Mouse (Mus musculus) testis, postnatal 14 days (tissue): Measurements from ENCODE around the gene Cep131.
A peak's percentile ranks its signal among the peaks of the same experiment; 100 is the strongest.

Experiments
- DNase-seq: peaks from one replicate; pipeline ENCODE4 v3.0.0; 2021; ENCODE audit warnings: low spot score

Gene Cep131

DNA sequence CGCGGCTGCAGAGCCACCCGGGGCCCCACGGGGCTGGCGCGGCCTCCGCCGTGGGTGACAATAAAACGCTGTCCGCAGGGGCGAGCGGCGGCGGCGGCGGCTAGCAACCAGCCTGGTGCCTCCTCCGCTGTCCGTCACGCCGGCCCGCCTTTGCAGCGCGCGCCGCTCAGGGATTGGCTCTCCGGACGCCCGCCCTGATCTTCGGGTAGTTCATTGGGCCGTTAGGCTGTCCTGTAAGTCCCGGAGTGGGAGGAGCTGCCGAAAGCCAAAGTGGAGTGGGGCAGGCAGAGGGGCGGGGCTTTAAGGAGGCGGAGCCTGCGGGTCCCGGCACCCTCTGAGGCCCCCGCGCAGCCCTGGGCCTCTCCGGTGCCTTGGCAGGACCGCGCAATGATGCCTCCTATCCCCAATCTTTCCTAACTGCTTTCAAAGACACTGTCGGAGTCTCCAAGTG is at the start of gene Cep131:
TSS of gene Cep131 (minus strand) at position 126 of the 451 bp plus-strand sequence.
- DNase-seq = peak; percentile 98

DNA sequence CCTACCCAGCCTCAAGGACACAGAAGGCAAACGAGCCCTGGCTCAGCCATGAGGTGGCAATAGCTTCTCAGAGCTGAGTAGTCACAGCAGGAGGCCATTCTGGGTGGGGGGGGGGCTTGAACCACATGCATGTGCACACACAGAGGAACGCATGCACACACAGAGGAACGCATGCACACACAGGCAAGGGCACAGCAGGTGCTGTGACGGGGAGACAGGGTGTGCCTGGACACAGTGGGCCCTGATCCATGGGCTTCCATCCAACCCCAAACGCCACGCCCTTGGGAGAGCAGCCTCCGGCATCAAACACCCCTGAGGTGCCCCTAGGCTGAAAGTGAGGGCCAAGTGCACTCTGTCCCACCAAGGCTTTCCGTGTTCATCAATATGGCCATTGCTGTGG is 49.6 kb upstream of the Cep131 start:
- DNase-seq = no peak

DNA sequence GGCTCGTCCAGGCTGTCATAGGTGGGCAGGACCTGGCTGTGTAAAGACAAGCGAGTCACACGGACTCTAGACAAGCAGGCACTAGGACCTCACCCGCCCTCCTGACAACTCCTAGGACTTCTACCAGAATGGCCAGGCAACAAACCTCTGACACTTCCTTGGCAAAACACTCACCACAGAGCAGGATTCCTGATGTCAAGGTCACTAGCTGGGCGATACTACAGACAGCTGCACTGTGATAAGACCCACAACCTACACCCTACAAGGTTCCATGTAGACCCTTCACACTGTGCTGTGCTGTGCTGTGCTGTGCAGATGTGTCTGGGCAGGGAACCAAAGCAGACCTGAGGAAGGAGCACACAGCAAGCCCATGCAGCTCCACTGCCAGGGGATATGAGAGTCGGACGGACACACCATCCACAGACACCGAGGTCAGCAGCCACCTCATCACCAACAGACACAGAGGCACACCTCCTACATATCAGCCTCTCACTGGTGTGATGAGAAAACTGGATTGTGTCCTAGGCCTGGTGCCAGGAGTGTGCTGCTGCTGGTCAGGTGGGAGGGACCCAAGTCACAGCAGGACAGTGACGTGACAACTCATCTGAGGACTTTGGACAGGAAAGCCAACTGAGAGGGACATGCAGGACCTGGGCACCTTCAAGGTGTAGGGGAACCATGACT is 48.4 kb upstream of the Cep131 start:
- no peak for DNase-seq

DNA sequence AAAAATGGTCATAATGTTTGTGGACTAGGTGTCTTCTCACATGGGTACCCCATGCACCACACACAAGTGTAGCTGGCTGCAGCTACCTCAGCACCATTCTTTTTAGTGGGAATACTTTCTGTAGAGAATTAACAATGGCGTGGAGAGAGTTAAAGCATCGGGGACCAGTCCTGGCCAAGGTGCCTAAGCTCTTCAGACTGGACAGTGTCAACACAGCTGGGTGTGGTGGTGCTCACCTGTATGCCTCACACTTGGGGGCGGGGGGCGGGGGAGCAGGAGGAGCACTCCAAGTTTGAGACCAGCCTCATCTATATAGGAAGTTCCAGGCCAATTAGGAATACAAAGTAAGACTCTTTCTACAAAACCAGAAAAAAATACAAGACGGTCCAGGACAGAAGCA is 47.5 kb upstream of the Cep131 start:
- no peak for DNase-seq

DNA sequence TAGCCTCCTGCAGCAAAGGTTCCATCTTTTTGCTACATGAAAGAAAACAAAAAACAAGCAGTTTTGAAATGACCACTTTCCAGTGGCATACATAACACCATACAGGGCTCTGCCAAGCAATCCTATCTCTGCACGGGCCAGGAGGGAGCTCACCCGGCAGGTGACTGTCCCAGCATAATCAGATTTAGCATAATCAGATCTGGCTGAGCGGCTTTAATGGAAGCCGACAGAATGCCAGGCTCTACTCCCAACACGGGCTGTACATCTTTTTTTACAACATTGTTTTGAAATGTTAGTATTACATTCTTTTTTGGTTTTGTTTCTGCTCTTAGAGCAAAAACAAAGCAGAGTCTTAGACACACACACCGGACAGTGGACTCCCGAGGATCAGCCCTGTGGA is 42.7 kb upstream of the Cep131 start:
- DNase-seq = no peak

DNA sequence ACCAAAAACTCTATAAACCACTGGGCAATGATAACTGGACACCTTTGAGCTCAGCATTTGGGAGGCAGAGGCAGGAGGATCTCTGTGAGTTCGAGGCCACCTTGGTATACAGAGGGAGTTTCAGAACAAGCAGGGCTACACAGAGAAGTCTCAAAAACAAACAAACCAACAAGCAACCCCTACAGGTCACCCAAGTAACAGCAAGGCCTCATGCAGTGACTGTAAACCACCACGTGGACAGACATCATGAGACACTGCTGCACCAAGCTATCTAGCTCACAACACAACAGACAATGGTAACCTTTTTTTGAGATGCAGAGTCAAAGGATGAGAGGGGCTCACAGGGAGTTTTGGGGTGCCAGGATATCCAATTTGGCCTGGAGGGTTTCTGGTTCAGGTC is 40.2 kb upstream of the Cep131 start:
- DNase-seq = no peak

DNA sequence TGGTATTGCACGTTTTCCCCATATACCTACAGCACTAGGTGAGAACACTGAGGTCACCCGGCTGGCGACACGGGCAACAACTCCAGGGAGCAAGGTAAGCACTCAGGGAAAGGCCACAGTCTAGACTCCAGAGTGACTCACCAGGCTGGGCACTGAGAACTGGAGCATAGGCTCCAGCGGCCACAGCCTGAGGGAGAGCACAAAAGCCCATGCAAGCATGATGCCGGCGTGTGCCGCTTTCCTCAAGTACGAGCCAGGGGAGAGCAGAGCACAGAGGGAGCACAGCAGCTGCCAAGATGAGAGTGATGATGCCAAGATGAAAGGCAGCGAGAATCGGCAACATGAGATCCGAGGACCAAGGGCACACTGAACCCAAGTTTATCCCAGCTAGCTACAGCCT is 35.5 kb upstream of the Cep131 start:
- no peak for DNase-seq

DNA sequence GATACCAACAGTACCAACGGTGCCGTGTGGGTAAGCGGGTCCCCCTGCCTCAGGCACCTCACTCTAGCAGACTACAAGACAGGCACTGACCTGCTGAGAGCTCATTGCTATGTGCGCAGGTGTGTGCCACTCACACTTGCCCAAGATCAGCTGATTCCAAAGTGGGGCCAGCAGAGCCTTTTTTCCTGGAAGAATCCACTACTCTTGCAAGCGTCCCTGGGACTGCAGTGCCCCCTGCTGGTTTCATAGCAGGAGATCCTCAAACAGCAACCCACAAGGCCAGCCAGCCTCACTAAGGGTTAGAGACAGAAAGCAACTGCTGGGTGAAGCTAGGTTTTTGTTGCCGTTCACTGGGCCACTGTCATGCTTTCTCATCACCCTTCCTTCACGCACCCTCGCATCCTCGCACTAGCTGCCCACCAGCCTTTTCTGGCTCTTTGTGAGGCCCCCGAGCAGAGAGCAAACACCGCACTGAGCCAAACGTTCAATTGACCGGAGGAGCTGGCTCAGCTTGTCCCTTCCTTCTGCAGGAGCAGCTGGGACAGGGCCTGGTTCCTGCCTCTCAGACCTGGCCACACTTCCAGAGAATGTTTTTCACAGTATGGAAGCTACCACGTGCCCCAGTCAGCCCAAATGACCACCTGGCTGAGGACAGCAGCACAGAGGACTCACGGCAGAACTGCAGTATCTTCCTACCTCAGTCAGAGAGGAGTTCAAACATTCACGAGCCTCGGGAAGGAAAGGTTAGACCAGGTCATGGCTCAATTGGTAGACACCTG is 34.2 kb upstream of the Cep131 start:
- DNase-seq = no peak

DNA sequence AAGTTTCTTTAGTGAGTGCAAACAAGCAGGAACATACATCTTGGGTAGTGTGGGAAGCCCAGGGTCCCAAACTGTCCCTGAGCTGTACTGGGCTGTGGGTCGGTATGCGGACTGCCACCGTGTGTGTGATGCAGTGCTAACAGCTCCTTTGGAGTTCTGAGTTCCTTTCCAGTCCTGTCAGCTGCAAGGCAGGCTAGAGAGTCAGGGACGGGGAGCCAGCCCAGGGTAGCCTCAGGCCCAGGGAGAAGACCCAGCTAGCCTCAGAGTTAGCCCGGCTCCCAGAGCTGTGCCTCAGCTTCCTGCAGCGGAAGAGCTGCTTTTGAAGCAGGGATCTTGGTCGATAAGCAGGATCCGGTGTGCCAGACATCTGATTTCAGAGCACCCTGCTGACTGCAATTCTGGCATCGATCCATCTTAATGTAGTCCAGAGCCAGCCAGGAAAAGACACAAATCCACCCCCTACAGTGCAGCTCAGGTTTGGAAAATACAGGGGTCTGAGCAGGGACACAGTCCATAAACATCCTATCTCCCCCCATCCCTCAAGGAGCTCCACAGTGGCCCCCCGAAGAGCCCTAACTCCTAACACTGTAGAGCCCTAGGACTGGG is 33.4 kb upstream of the Cep131 start:
- no peak for DNase-seq

DNA sequence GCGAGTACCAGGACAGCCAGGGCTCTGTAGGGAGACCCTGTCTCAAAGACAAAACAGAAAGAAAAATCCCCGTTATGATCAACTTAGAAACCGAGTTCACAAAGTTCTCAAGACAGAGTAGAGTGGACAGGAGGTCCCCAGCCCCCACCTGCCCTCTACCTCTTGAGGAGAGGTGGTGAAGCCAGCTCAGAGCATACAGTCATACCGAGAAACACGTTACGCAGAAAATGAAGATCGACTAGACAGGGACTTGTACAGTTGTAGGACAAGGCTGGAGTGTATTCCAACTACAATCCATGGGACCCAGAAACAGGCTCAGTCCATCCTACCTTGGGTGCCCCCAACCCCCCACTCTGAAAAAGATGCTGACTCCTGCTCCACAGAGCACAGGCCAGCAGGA is 32.5 kb upstream of the Cep131 start:
- no peak for DNase-seq

DNA sequence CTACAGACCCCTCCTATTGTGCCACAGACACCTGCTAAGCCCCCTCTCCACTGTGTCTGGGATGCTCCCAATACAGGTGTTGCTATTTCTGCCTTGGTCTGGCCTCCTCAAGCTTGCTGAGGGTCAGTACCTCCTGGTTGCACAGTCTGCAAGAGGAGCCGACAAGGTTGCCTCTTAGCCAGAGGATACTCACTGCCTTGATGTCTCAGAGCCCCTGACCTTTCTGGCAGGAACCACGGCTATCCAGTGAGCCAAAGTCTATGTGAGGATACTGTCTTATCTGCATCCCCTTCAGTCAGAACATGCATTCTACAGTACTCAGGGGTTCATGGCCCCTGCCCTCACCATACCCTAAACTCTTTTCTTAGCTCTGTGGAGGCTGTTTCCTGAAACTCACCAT is 31.0 kb upstream of the Cep131 start:
- no peak for DNase-seq

DNA sequence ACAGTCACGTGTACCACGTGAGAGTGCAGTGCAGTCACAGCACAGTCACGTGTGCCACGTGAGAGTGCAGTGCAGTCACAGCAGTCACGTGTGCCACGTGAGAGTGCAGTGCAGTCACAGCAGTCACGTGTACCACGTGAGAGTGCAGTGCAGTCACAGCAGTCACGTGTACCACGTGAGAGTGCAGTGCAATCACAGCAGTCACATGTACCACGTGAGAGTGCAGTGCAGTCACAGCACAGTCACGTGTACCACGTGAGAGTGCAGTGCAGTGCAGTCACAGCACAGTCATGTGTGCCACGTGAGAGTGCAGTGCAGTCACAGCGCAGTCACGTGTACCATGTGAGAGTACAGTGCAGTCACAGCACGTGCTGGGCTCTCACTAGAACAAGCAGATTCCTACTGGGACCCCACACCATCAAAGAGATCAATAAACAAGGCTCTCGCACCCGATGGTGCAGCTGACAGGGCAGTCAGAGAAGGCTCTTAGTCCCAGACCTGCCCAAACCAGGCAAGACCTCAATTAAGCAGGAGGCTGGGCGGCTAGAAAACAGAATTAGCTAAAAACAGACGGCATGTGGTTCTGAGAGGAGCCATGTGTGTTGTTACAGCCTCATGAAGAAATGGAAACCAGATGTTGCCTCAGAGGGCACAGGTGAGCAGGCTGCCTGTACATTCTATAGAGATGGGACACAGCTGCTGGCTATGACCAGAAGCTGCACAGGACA is 28.0 kb upstream of the Cep131 start:
- DNase-seq = no peak

DNA sequence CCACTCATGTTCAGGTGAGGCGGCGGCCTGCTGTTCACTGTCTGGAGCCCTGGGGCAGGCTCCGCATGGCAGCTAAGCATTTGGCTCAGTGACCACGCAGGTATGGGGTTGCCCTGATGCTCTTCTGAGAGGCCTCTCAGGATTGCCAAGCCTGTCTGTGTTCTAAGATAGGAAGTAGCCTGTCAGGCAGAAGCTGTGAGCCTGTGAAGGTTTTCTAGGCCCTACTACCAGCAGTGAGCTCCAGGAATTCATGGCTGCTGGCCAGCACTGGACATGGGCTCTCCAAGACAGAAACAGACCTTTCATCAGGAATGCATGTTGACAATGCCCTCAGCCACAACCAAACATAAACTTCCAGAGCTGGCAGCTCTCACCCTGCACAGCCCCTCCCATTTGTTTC is 25.5 kb upstream of the Cep131 start:
- DNase-seq = no peak

DNA sequence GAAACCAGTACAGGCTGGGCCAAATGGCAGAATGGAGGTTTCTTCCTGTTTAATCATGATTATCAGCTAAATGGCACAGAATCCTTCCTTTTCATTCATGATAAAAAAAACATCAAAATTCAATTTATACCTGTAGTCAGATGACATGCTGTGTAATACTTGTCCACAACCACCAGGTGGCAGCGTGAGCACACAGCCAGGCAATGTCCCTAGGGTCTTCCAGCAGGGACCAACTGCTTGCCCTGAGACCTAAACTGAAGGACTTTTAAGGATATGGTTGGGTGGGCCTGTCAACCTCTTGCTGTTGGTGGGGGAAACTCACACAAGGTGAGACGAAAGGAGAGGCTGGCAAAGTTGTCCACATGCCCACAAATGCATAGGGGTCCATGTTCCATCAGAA is 24.4 kb upstream of the Cep131 start:
- no peak for DNase-seq

DNA sequence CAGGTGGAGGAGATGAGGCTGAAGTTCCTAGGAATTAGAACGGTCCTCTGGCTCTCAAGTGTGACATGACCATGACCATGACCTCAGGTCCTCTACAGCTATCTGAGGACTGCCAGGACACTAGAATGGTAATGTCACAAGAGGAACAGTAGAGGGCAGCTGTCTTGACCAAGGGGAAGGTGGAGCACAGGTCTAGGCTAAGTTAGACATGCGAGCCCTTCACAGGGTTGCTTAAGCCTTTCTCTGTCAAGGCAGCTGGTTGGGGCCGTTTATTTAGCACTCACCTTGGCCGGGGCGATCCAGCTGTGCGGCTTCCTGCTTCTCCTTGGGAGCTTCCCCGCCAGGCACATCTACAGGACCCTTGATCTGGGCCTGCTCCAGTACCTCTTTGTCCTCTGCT is 23.9 kb upstream of the Cep131 start:
- no peak for DNase-seq

DNA sequence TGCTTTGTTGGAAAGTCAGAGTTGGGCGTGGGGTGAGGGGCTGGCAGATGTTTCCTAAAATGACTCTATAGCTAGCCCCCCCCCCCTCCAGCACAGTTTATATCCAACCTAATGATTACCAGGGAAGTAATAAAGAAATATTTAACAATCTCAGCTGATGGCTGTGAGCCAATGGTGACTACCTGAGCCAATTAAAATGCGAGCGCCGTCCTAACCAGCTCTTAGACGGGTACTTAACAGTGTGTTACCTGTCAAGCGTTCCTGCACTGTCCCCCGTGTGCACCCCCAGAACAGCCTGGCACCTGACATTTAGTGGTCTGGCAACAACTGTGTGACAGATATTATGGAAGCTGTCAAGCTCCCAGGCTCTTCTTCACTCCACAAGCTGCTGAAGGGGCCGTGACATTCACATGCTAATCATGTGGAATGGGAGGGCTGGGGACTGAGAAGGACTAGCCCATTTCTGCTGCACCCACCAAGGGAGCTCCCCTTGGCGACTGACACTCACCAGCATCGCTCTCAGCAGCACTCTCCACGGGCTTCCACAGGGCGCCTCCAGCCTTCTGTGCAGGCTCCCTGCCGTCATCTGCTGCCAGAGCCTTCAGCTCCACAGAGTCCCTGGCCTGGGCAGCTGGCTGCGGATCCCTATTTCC is 23.1 kb upstream of the Cep131 start:
- DNase-seq = no peak

DNA sequence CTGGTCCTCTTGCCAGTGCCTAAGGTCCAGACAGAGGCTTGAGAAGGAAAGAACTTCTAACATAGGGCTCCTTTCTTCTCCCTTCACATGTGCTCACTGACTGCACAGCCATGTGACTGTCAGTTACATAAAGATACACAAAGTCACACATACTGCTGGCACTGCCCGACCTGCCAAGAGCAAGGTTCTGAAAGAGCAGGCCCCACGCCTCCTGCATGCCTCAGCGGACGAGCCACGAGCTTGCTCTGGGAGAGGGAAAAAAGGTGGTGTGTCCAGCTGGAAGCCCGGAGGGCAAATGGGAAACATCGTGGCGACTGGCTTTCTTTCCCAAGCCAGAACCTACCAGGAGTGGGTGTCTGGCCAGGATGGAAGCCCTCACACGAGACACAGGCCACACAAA is 21.2 kb upstream of the Cep131 start:
- DNase-seq = no peak

DNA sequence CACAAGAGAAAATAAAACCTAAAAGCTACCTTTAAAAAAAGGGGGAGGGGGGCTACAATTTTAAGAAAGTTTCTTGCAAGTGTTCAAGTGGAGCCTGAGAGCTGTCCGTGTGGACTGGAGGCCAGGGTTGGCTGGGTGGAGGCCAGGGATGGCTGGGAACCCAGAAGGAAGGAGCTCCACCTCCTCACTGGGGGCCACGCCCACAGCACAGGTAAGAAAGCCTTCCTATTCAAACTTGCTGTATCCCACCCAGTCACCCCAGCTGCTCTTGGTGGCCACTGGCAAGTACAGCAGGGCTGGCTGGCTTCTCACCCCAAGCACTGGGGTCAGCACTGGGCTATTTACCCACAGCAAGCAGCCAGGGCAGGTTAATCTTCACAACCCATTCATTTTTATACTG is 20.4 kb upstream of the Cep131 start:
- no peak for DNase-seq

DNA sequence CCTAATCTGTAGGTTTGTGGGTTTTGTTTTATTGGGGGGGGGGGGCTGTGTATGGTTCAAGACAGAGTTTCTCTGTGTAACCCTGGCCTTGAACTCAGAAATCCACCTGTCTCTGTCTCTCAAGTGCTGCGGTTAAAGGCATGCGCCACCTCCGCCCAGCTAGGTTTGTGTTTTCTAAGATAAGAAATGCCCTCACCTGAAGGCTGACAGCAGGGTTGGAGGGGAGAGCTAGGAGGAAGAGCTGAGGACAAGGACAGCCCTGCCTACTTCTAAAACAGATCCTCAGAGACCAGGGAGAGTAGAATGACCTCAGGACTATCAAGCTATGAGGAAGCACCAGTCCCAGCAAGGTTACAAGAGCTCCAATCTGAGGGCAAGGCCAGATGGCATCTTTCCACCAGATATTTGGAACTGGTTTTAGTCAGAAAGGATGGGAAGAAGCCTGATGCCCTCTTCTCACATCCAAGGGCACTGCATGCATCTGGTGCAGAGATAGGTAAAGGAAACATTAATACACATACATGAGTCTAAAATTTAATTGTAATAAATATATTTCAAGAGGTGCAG is 16.9 kb upstream of the Cep131 start:
- DNase-seq = no peak

DNA sequence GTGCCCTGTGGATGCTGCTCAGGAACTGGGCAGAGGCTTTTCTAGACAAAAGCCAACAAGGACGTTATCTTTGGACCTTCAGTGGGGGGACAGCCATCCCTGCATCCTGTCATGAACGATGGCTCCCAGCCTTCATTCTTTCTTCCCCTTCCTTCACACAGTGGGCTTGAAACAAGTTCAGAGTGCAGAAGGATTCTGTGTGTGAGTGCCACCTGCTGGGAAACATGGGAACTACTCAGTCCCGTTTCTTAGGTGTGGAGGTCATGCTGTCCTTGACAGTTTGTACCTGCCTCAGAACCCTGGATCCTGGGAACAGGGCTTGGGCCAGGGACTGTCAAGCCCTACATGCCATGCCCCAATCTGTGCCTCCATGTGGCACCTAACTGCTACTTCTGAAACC is 14.4 kb upstream of the Cep131 start:
- DNase-seq = no peak

DNA sequence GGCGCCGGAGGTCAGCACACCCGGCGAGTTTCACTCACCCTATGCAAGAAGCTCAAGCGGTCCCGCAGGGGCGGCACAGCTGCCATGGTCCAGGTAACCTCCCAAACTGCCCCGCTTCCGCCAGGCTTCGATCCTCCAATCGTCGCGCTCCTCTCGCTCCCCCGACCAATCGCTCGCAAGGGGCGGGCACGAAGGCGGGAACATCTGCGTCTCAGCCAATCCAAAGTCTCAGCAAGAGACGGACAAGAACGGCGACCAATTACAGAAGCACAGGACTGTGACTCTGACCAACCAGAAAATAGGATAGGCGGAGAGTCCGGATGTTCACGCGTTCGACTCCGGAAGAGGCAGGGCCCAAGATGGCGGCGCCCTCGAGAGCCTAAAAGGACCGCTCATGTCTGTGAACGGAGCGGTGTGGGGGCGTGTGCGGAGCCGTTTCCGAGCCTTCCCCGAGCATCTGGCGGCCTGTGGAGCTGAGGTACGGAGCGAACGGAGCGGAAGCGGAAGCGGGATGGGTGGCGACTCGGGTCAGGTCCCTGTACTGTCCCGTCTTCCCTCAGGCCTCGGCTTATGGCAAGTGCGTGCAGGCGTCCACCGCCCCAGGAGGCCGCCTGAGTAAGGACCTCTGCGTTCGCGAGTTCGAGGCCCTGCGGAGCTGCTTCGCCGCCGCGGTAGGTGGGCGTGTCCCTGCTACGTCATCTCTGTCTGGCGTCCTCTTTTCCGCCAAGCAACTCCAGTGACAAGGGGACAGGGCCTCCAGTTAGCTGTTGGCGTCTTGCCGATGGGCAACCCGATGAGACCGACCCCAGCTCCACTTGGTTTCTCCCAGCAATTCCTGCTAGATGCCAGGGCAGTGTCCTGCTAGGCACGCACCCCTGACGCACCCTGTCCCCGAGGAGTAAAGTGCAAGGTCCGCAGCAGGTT is 12.2 kb upstream of the Cep131 start, which contains the start of the genes Tepsin and Ndufaf8:
TSS of gene Tepsin (minus strand) at position 144 of the 924 bp plus-strand sequence.
TSS of gene Ndufaf8 (plus strand) at position 341 of the 924 bp plus-strand sequence.
- DNase-seq = peak; percentile 96
